Mouse (Mus musculus) hindbrain, embryonic 14.5 days (tissue): Measurements from ENCODE around the gene Ehhadh. TPM values are rescaled to one million over a fixed set of nuclear protein-coding genes. Genes with fewer than 3 reads are reported as not detected.
"Not testable (repeated sequence)": the region's sequence is repeated elsewhere in the genome, so short reads cannot be mapped to it uniquely, and the experiment has no call there.

Source experiments
- ATAC-seq: fragments of 200-750 bp; cut with Nextera tagmentation; 2 replicates; pipeline ENCODE4 v1.8.0; 2017; ENCODE audit warnings: moderate number of reproducible peaks, mild to moderate bottlenecking, moderate TSS enrichment, moderate library complexity; ENCODE audit not compliant: low FRiP score
- DNase-seq: peaks from one replicate; pipeline ENCODE4 v3.0.0-alpha.2; 2015; ENCODE audit warnings: low spot score
- H3K27ac ChIP-seq: fragments of 300-500 bp; sonication (generic); 2 replicates; pipeline ENCODE4 v1.5.1; 2014; ENCODE audit warnings: mild to moderate bottlenecking, moderate library complexity
- H3K27me3 ChIP-seq: fragments of 300-500 bp; sonication (generic); 2 replicates; pipeline ENCODE4 v1.6.1; 2014; ENCODE audit warnings: mild to moderate bottlenecking, low read length, mixed read lengths; ENCODE audit not compliant: control insufficient read depth, insufficient read depth
- H3K36me3 ChIP-seq: fragments of 300-500 bp; sonication (generic); replicated peaks from 2 replicates; pipeline ENCODE4 v1.6.1; 2014; ENCODE audit not compliant: control insufficient read depth, insufficient read depth
- H3K4me1 ChIP-seq: fragments of 300-500 bp; sonication (generic); replicated peaks from 2 replicates; pipeline ENCODE4 v1.6.1; 2014; ENCODE audit warnings: antibody characterized with exemption, low read length, mixed read lengths; ENCODE audit not compliant: control insufficient read depth, insufficient read depth
- H3K4me2 ChIP-seq: fragments of 300-500 bp; sonication (generic); replicated peaks from 2 replicates; pipeline ENCODE4 v1.6.1; 2014; ENCODE audit warnings: mild to moderate bottlenecking, moderate library complexity
- H3K4me3 ChIP-seq: fragments of 300-500 bp; sonication (generic); replicated peaks from 2 replicates; pipeline ENCODE4 v1.5.1; 2014; ENCODE audit warnings: mild to moderate bottlenecking, low read length
- H3K9ac ChIP-seq: fragments of 300-500 bp; sonication (generic); 2 replicates; pipeline ENCODE4 v1.6.1; 2014
- H3K9me3 ChIP-seq: fragments of 300-500 bp; sonication (generic); 2 replicates; pipeline ENCODE4 v1.6.1; 2016; ENCODE audit warnings: low read length; ENCODE audit not compliant: control insufficient read depth
- WGBS: fragments of 180-500 bp; shearing (Covaris S2); extraction: QIAGEN DNeasy Blood & Tissue Kit; methylation state at CpG from one replicate; pipeline ENCODE4 v1.1.7; 2014; 5-methylcytosine and 5-hydroxymethylcytosine counted together
- polyA plus RNA-seq: library from polyadenylated mRNA; unstranded; fragments of >200 nt; fragmentation: Nextera tagmentation; extraction: Ambion mirVana; gene quantifications from 2 replicates; pipeline ENCODE4 v1.2.1, GENCODE M21; 2014

Ehhadh gene
- polyA plus RNA-seq, 1 experiment from 2014 or later = 2.0 TPM

DNA sequence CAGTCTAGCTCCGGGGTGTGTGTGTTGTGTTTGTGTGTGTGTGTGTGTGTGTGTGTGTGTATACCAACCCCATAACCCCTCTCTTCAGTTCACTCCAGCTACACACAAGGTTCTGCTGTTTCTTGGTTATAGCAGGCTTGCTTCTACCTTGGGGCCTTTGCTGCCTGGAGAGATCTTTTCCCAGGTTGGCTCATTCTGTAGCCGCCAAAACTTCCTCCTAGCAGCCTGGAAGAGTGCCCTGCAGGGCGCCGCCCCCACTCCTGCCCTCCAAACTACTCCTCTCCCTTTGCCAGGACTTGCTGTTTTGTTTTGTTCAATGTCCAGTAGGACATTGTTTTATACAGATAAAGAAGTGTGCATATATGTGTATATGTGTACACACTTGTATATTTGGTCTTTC is 40.0 kb upstream of the Ehhadh start:
- Histone ChIP-seq H3K4me2 (no peak overlapping the region), H3K27me3 (no peaks in the 10 kb centered on the region), H3K9ac (no peak overlapping the region), H3K27ac (no peak overlapping the region), H3K36me3 (no peaks in the 10 kb centered on the region), H3K4me1 (no peaks in the 10 kb centered on the region), H3K4me3 (no peak overlapping the region), H3K9me3 (no peaks in the 10 kb centered on the region)
- ATAC-seq = no peak
- DNase-seq = no peak
- WGBS = 83% methylated on average over 4 of the region's 4 CpGs

DNA sequence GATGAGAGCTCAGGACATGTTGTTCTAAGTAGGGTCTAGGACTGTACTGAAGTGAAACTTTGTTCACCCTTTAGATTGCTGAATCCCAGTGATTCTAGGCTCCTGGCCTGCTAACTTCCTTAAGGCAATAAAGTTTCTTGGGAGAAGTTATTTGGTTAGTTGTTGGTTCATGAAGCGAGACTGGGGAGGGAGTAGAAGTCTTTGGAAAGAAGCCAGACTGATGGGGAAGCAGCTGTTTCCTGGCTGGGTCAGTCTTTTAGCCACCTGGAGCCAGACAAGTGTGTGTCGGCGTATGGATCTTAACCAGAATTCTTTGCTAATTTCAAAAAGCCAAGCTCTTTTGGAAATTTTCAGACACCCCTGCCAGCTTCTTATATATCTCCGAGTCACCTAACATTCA is 39.5 kb upstream of the Ehhadh start:
- no peaks in the 10 kb centered on the region for H3K36me3 ChIP-seq
- H3K27ac ChIP-seq = no peak overlapping the region
- no peaks in the 10 kb centered on the region for H3K27me3 ChIP-seq
- no peak overlapping the region for H3K9ac ChIP-seq
- WGBS = 73% methylated on average over 4 of the region's 4 CpGs
- H3K4me2 ChIP-seq = no peak overlapping the region
- ATAC-seq (no peak), DNase-seq (no peak)
- no peaks in the 10 kb centered on the region for H3K9me3 ChIP-seq
- H3K4me1 ChIP-seq = no peaks in the 10 kb centered on the region
- no peak overlapping the region for H3K4me3 ChIP-seq

DNA sequence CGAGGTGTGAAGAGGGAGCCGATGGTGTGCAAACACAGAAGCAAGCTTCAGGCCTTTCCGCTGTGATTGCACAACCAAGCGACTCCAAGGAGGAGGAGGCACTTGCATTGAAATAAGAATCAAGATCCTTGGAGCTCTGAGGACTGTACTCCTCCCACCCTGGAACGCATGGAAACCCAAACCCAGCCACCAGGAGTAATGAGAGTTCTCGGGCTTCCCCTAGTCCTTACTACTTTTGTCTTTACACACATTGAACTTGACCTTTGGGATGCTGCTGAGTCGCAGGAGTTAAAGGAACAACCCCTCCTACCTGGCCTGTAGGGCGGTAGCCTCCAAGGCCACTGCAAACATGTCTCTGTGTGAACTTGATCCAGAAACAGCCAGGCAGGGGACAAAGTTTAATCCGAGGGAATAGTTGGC is 38.0 kb upstream of the Ehhadh start:
- no peaks in the 10 kb centered on the region for H3K4me1 ChIP-seq

DNA sequence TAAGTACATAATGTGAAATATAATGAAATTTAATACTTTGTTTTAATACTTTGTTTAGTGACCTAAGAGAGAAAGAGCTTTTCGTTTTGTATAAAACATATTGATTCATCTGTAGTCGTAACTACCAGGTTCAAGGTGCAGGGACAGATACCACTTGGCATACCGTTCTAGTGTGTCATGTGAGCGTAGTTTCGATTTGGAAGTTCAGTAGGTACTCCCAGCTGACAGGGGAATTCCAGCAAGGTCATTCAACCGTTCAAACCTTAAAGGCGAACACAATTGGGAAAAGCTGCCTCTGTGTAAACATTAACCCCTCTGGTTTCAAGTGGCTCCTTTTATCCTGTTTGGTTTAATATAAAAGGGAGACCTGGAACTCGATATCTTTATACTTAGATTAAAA is 31.0 kb upstream of the Ehhadh start:
- DNase-seq (no peak), ATAC-seq (no peak)
- H3K27me3 ChIP-seq = no peaks in the 10 kb centered on the region

More for the DNA sequence above, 38.0 kb upstream of the Ehhadh start:
- WGBS = 84% methylated on average over 9 of the region's 9 CpGs
- no peak for DNase-seq
- Histone ChIP-seq H3K36me3 (no peaks in the 10 kb centered on the region), H3K4me3 (no peak overlapping the region), H3K9ac (no peak overlapping the region), H3K4me2 (no peak overlapping the region), H3K27me3 (no peaks in the 10 kb centered on the region), H3K27ac (no peak overlapping the region), H3K9me3 (no peaks in the 10 kb centered on the region)
- no peak for ATAC-seq

DNA sequence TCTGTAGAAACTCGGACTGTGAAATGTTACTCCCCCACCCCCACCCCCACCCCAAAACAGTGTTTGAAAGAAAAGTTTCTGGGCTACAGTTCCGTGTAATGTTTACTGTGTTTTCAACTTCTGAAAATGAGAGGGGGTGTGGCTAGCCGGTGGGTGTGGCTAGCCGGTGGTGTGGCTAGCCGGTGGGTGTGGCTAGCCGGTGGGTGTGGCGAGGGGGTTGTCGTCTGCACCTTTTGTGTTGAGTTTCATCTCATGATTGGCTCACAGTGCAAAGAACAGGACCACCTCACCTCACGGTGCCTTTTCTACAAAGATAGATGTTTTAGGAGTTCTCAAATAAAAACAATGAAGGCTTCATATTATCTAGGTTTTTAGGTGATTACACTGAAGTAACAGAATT is 30.5 kb upstream of the Ehhadh start:
- WGBS = 45% methylated on average over 9 of the region's 9 CpGs
- Histone ChIP-seq H3K27ac (no peak overlapping the region), H3K9me3 (no peaks in the 10 kb centered on the region), H3K27me3 (no peaks in the 10 kb centered on the region), H3K36me3 (no peaks in the 10 kb centered on the region; the same call in 1 of the 2 replicates), H3K4me3 (no peak overlapping the region), H3K9ac (no peak overlapping the region), H3K4me2 (no peak overlapping the region), H3K4me1 (no peaks in the 10 kb centered on the region)
- DNase-seq = no peak
- ATAC-seq = no peak

More for the DNA sequence above, 31.0 kb upstream of the Ehhadh start:
- WGBS = 49% methylated on average over 8 of the region's 8 CpGs
- Histone ChIP-seq H3K36me3 (no peaks in the 10 kb centered on the region; the same call in 1 of the 2 replicates), H3K9ac (no peak overlapping the region), H3K4me2 (no peak overlapping the region), H3K4me1 (no peaks in the 10 kb centered on the region), H3K27ac (no peak overlapping the region), H3K4me3 (no peak overlapping the region), H3K9me3 (no peaks in the 10 kb centered on the region)

DNA sequence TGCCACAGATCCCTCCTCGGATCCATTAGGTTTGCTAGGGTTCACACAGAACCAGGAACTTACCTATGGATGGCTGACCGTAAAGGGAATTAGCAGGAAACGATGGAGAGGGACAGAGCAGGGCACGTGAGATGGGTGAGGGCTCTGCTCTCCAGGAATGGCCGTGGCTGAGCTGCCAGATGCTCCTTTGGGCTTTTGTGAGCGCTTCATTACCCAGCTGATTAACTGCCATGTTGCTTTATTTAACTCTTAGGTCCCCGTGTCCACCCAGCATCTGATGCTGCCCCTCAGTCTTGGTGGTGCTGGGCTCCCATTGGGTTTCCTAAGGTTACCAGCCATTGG is 28.0 kb upstream of the Ehhadh start:
- Histone ChIP-seq H3K4me3 (no peak overlapping the region), H3K4me2 (peak overlapping the region; percentile 11; the same call in 1 of the 2 replicates), H3K4me1 (no peaks in the 10 kb centered on the region), H3K27ac (peak overlapping the region; percentile 51), H3K27me3 (no peaks in the 10 kb centered on the region), H3K9me3 (no peaks in the 10 kb centered on the region), H3K36me3 (peaks cover 6% of the 10 kb centered on the region; the same call in 1 of the 2 replicates), H3K9ac (peak overlapping the region; percentile 7; the same call in 1 of the 2 replicates)
- WGBS = 39% methylated on average over 7 of the region's 7 CpGs
- DNase-seq (no peak), ATAC-seq (peak; percentile 46)

DNA sequence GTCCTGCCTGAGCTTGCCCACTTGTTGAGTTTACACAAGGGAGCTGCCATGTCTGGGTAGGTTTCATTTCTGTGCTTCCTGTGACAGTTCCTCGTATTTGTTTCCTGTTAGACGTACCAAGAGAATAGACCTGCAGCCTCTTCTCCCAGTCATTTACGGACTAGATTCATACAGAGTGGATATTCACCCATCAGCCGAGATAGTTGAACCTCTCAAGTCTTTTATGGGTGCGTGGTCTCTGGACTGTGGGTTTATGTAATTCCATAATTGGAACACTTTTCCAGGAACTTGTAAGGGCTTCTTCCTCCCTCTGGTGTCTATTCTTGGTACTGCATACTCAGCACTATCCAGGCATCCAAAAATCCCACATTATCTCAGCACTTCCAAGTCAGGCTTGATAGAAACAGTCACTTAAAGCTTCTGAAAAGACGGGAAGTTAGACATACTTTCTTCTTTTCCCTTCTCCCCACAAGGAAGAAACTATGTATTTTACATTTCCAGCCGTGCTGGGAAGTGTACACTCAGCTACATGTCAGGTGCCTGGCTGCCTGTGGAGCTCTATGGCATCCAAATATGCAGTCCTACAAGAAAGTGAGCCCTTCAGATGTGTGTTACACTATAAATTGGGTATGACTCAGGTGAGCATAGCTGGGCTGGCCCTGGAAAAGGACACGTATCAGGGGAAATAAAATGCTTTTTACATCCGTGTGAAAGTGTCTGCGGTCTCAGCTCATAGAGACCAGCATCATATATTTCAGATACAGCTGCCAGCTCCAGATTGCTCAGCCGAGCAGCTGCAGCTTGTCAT is 27.5 kb upstream of the Ehhadh start:
- ATAC-seq (peak; percentile 40), DNase-seq (peak; percentile 86)
- Histone ChIP-seq H3K36me3 (peaks cover 11% of the 10 kb centered on the region), H3K27ac (0 out of 2 replicates have a peak overlapping the region, but pooled peaks have one; percentile 14), H3K4me3 (no peak overlapping the region), H3K9ac (peak overlapping the region; percentile 7; the same call in 1 of the 2 replicates), H3K4me1 (no peaks in the 10 kb centered on the region), H3K4me2 (peak overlapping the region; percentile 11; the same call in 1 of the 2 replicates), H3K27me3 (no peaks in the 10 kb centered on the region), H3K9me3 (no peaks in the 10 kb centered on the region)
- 59% methylated on average over 11 of the region's 11 CpGs for WGBS

DNA sequence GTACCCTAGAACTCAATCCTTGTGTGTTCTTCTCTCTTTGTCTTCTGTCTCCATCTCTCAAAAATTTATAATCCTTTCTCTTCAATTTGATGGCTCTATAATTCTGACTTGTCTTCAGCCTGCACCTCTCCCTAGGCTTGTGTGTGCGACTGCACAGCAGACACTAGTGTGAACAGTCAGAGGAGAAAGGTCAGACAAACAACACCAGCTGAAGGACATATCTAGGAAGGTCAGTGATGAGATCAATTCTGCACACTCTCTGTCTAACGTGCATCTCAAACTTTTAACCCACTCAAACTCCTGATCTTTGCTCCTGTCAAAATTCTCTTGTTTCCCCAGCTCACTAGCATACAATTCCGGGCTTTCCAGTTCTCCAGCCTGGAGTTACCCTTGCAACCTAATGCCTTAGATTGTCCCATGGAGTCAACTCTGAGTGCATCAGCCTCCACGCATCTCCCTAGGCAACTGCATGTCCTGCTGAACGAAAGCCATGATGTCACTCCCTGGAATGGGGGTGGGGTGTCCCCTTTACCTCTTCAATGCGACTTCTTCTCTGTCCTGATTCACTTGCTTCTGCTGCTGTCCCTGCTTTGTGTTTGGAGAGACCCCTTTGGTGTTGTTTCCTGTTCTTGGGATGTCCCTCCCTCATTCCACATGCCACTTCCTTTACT is 25.7 kb upstream of the Ehhadh start:
- WGBS = 73% methylated on average over 6 of the region's 6 CpGs
- no peak overlapping the region for H3K4me3 ChIP-seq

DNA sequence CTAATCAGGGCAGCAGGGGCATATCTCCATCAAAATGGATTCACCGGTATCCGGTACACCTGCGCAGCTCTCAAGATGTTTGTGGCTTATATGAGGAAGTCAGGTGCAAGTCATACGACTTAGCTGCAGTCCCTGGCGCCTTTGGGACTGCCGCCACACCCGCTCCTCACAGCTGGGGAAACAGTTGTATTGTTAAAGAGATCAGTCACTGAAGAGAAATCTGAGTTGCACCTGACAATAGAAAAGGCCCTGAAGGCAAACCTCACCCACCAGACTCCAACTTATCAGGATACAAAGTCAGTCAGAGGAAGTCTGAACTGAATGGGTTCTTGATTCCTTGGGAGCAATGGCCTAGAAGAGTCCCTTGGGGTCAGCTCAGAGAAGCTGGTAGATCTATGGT is 20.2 kb upstream of the Ehhadh start:
- H3K9me3 ChIP-seq, ATAC-seq, DNase-seq, H3K9ac ChIP-seq, H3K4me3 ChIP-seq, H3K4me1 ChIP-seq, H3K27ac ChIP-seq, H3K27me3 ChIP-seq, H3K4me2 ChIP-seq: not testable (repeated sequence)
- WGBS = 93% methylated on average over 7 of the region's 7 CpGs
- peaks cover 40% of the 10 kb centered on the region for H3K36me3 ChIP-seq

More for the DNA sequence above, 25.7 kb upstream of the Ehhadh start:
- H3K9me3 ChIP-seq = no peaks in the 10 kb centered on the region
- H3K4me2 ChIP-seq = no peak overlapping the region
- peaks cover 27% of the 10 kb centered on the region for H3K36me3 ChIP-seq
- ATAC-seq (no peak), DNase-seq (no peak)
- H3K4me1 ChIP-seq = no peaks in the 10 kb centered on the region
- H3K27ac ChIP-seq = no peak overlapping the region
- no peak overlapping the region for H3K9ac ChIP-seq
- no peaks in the 10 kb centered on the region for H3K27me3 ChIP-seq
